Mouse (Mus musculus) lung, postnatal 36 days (tissue): Measurements from ENCODE around the gene Rgs7bp.
"Not testable (repeated sequence)": the region's sequence is repeated elsewhere in the genome, so short reads cannot be mapped to it uniquely, and the experiment has no call there.

Source experiments
- DNase-seq: peaks from one replicate; pipeline ENCODE4 v3.0.0; 2022; ENCODE audit warnings: mixed read lengths

Rgs7bp gene

DNA sequence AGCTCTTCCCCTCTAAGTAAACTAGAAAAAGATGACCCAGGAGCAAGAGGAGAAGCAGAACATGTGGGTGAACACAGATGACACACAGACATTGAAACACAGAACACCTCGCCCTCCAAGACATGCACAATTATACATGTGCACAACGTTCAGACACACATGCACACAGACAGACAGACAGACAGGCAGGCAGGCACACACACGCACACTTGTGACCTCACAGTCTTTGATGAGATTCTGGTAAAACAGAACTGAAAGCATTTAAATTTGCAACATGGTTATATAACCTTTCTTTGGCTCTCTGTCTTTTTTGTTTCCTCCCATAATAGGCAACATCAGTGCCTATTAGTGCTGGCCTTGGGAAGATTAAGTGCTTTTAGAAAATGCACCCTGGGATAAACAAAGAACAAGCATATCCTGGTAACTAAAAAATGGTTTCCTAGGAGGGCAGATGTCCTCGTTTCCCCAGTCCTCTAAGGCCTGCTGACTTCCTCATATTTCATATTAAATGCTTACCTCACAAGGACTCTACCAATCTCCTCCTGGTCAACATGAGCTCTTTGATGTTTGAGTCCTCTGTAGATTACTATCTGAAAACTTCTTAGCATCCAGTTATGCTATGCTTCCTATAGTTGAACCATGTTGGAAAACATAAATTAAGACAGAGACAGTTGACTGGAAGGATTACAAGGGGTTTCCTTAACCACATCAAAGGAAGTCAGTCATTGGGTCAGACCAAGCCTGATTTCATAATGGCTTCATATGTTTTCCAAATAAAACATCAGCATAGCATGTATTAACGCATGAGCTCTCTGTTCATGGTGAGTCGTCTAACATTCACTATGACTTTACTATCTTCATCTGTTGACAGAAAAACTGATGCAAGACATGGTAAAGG lies 122.8 kb downstream of the Rgs7bp start:
- DNase-seq: no peak

DNA sequence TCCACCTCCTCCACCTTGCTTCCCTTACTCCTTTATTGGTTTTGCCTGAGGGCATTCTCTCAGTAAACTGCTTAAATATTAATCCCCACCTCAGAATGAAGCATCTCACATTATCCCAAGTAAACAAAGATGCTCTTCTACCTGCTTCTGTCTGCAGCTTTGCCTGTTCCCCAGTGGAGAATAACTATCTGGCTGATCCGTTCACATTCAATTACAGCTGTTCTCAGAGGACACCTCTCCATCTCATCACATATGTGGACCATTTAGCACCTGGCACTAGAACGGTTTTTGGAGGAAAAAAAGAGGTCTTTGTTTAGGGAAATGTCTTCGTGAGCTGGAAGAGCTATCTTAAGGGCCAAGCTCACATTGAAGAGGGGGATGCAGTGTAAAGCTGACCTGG lies 123.9 kb downstream of the Rgs7bp start:
- no peak for DNase-seq

DNA sequence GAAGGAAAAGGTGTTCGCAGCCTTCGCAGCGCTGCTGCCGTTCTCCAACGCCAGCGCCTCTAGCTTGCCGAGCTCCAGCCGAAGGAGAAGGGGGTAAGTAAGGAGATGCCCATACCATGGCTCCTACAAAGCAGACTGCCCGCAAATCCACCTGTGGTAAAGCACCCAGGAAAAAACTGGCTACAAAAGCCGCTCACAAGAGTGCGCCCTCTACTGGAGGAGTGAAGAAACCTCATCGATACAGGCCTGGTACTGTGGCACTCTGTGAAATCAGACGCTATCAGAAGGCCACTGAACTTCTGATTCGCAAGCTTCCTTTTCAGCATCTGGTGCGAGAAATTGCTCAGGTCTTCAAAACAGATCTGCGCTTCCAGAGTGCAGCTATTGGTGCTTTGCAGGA lies 136.1 kb downstream of the Rgs7bp start:
- peak; percentile 6 for DNase-seq

DNA sequence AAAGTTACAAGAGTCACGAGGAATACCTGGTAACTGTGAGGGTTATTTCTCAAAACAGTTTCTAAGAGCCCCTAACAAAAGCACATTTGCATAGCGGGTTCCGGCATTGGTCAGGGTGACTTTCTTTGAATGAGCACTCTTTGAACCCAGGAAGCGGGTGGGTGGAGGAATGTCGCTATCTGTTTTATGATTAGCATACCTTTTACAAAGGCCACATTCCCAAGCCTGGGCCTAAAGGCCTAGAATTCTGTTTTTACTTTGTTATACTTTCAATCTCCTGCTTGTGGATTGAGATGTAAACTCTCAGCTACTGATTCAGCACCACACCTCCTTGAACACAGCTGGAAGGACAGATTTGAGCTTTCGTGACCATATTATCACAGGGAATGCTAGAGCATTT lies 138.0 kb downstream of the Rgs7bp start:
- DNase-seq: not testable (repeated sequence)

DNA sequence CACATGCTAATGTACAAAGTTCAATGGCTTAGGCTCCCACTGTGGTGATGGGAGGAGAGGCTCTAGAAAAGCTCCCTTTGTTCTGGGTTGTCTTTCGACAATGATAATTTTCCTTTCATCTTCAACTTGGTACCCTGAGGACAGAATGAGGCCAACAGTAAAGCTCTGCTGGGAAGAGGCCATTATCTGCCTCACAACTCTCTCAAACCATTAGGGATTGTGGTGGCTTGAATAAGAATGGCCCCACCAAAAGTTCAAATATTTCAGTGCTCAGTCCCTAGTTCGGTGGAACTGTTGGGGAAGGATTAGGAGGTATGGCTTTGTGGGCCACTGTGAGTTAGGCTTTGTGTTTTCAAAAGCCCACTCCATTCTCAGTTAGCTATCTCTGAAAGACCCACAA lies 138.6 kb downstream of the Rgs7bp start:
- no peak for DNase-seq

DNA sequence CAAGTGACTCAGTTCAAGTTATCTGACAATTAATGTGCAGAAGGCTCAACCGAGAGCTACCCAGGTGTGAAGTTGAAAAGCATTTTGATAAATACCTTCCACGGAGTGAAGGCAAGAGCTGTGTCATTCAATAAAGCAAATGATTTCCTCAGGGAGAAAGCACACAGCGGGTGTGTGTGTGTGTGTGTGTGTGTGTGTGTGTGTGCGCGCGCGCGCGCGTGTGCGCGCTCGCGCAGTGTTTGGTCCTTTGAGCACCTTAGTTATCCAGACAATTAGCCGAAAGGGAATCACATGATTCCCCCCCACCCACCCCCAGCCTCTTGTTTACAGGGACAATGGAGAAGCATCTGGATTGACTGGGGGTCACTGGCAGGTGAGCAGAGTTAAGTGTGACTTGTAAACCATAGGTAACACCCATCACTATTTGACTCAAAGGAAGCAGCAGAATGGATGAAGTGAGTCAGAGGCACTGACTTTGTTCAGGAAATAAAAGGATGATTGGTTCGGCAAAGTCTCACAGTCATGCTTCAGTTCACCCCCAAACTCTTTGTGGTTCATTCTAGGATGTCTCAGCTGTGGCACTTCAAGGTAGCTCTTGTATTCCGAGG lies 140.3 kb downstream of the Rgs7bp start:
- no peak for DNase-seq

DNA sequence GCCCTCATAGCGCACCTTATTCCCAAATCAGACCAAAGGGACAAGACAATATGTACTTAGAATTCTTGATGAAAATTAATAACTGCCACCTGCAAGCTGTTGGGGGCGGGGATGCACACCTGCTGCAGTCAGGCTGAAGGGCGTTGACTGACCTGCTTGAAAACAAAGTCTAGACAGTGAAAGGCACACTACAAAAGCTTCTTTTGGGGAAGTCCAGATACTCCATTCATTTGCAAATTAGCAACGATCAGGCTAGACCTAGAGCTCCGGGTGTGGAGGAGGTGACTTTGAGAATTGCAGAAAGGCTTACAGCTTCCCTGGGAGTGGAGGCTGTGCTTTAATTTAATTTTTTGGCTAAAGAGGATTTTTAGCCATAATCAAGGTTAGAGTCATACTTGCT lies 143.1 kb downstream of the Rgs7bp start:
- DNase-seq: not testable (repeated sequence)

DNA sequence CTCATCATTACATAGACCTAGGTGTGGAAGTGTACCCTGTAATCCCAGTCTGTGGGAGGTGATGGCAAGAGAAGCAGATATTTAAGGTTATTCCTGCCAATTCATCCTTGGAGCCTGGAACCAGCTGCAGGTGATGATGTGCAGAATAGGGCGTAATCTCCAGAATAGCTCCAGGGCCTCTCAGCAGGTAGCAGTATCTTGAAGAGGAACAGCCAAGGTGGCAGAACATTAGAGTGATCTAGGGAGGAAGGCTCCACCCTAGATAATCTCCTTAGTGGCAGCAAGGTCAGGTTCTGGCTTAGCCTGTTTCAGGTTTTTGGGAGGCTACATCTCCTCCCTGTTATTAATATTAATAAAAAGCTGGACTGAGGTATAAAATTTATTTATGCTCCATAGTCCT lies 143.7 kb downstream of the Rgs7bp start:
- DNase-seq: not testable (repeated sequence)

DNA sequence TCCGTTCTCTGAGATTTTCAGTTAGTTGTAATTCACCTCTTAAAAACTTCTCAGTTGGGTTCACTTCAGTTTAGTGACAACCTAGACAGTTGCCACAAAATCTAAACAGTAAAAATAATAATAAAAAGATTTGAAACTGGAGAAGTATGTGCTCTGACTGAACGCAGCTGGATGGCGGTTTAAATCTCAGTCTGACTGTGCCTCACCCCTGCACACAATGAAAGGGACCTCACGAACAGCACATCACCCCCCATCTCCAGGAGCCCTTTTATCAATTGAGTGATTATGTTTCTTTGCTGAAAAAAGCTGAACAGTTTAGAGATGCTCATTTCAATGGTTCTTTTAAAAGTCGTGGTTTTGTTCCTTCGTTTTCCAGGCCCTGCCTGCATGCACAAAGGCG lies 146.0 kb downstream of the Rgs7bp start:
- no peak for DNase-seq
